Mouse (Mus musculus) cerebellum, postnatal 36 days (tissue): Measurements from ENCODE around the gene Pde6g.
"Not testable (repeated sequence)": the region's sequence is repeated elsewhere in the genome, so short reads cannot be mapped to it uniquely, and the experiment has no call there.

Source experiments
- DNase-seq, 2 experiments: peaks; one replicate each; pipeline ENCODE4 v3.0.0; 2021 to 2022; ENCODE audit warnings: mixed read lengths in 2 of 2

Gene Pde6g

DNA sequence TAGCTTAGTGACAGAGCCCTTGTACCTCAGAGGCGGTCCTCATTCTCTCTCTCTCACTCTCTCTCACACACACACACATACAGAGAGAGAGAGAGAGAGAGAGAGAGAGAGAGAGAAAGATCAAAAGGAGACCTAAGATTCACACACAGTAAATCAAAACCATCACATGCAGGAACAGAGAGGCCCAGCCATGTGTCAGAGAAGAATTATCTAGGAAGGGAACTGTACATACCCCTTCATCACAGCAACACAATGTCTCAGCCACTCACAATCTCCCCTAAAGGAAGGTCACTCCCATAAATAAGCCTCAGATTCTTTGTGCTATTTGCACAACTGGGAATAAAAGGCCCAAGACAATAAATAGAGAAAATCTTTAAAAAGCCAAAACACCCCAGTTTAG is 34.7 kb downstream of the Pde6g start:
- no peak for DNase-seq

GRCm38 (mm10) chr11:120417852-120418251 is 35.4 kb downstream of the Pde6g start:
- DNase-seq: no peak

- not testable (repeated sequence) for DNase-seq
Observed at GRCm38 (mm10) chr11:120413621-120414020, 39.7 kb downstream of the Pde6g start.

DNA sequence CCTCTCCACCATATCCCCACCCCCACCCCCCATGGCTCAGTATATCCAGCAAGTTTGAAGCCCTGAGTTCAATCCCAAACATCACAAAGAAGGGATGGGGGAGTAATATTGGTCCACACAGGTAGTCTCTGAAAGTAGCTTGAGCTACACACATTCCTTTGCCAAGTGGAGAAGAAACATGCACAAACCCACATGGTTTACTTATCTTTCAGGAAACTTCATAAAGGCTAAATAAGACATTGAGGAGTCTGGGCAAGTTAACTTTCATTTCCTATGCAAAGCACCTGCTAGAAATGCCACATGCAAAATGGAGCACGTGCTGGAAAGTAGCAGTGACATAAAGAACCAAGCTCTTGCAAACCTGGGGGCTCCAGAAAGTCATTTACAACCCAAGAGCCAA is 46.9 kb downstream of the Pde6g start:
- no peak for DNase-seq

- DNase-seq: no peak
Observed at GRCm38 (mm10) chr11:120405867-120406266, 47.4 kb downstream of the Pde6g start.

- no peak for DNase-seq
Observed at GRCm38 (mm10) chr11:120404814-120405213, 48.5 kb downstream of the Pde6g start.

DNA sequence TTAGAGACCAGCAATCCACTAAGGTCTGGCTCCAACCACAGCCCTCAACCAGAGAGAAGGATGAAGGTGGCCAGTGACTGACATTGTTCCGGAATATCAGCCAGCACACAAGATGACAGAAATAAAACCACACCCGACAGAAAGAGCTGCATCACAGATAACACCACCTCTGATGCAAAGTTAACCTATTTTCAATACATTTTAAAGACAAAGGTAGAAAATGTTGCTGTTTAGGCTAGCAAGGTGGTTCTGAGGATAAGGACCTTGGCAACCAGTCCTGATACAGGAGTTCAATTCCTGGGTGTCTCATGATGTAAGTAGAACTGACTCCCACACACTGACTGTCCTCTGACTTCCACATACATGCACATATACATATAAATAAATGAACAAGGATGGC is 54.0 kb downstream of the Pde6g start:
- no peak for DNase-seq
